Mouse (Mus musculus) testis, adult 2 months (tissue): Measurements from ENCODE around the gene Lrrk1. TPM values are rescaled to one million over a fixed set of nuclear protein-coding genes. Genes with fewer than 3 reads are reported as not detected.

Experiments used
- H3K27ac ChIP-seq: fragments of 200-500 bp; 2 replicates; pipeline ENCODE4 v1.5.1; 2012; ENCODE audit warnings: low read depth, low read length; ENCODE audit not compliant: control insufficient read depth, insufficient read depth
- H3K27me3 ChIP-seq: fragments of 200-500 bp; 2 replicates; pipeline ENCODE4 v1.6.1; 2012; ENCODE audit warnings: mild to moderate bottlenecking, low read length, moderate library complexity; ENCODE audit not compliant: control insufficient read depth, insufficient read depth
- H3K36me3 ChIP-seq: fragments of 200-500 bp; 2 replicates; pipeline ENCODE4 v1.6.1; 2012; ENCODE audit warnings: mild to moderate bottlenecking, low read length; ENCODE audit not compliant: control insufficient read depth, insufficient read depth
- H3K4me1 ChIP-seq: fragments of 200-500 bp; 2 replicates; pipeline ENCODE4 v1.6.1; 2012; ENCODE audit warnings: low read length; ENCODE audit not compliant: control insufficient read depth, insufficient read depth
- H3K4me3 ChIP-seq: fragments of 200-500 bp; 2 replicates; pipeline ENCODE4 v1.5.1; 2012; ENCODE audit warnings: low read depth, mild to moderate bottlenecking, low read length, moderate library complexity, mixed read lengths; ENCODE audit not compliant: control insufficient read depth
- CTCF ChIP-seq: fragments of 200-500 bp; IDR thresholded peaks from 2 replicates; pipeline ENCODE4 v1.5.1; 2012; ENCODE audit warnings: low read depth, mild to moderate bottlenecking, inconsistent platforms, low read length, moderate library complexity; ENCODE audit not compliant: control insufficient read depth, insufficient read depth, insufficient replicate concordance
- POLR2A ChIP-seq: fragments of 200-500 bp; IDR thresholded peaks from 2 replicates; pipeline ENCODE4 v1.6.1; 2012; ENCODE audit warnings: low read depth, mild to moderate bottlenecking, inconsistent platforms, low read length, moderate library complexity; ENCODE audit not compliant: control insufficient read depth
- polyA plus RNA-seq: library from polyadenylated mRNA; depleted of rRNA; stranded (reverse); fragments of >200 nt; gene quantifications from 2 replicates; pipeline ENCODE4 v1.2.3, GENCODE M21; 2012

Gene Lrrk1
- polyA plus RNA-seq, 1 experiment: 2.3 TPM

GRCm38 (mm10) chr7:66402876-66403275, 14.7 kb upstream of the Lrrk1 start:
- H3K36me3 ChIP-seq: no peaks in the 10 kb centered on the region
- H3K4me1 ChIP-seq: peaks cover 13% of the 10 kb centered on the region
- no peak overlapping the region for H3K27ac ChIP-seq
- H3K27me3 ChIP-seq: no peaks in the 10 kb centered on the region
- no peak for TF ChIP-seq POLR2A
- no peak for TF ChIP-seq CTCF
- no peak overlapping the region for H3K4me3 ChIP-seq

GRCm38 (mm10) chr7:66401605-66402004, 13.5 kb upstream of the Lrrk1 start:
- TF ChIP-seq POLR2A (no peak), CTCF (no peak)
- Histone ChIP-seq H3K36me3 (no peaks in the 10 kb centered on the region), H3K27me3 (no peaks in the 10 kb centered on the region), H3K4me3 (no peak overlapping the region), H3K4me1 (peaks cover 13% of the 10 kb centered on the region), H3K27ac (no peak overlapping the region)

GRCm38 (mm10) chr7:66397288-66397687, 9.1 kb upstream of the Lrrk1 start:
- TF ChIP-seq CTCF: no peak
- no peak for TF ChIP-seq POLR2A
- H3K27ac ChIP-seq: no peak overlapping the region
- no peaks in the 10 kb centered on the region for H3K4me1 ChIP-seq
- no peaks in the 10 kb centered on the region for H3K27me3 ChIP-seq
- H3K36me3 ChIP-seq: no peaks in the 10 kb centered on the region
- no peak overlapping the region for H3K4me3 ChIP-seq

- TF ChIP-seq POLR2A (no peak), CTCF (peak; percentile 69; the same call in 1 of the 2 replicates)
- Histone ChIP-seq H3K4me1 (peaks cover 9% of the 10 kb centered on the region), H3K27ac (peak overlapping the region; percentile 41), H3K27me3 (no peaks in the 10 kb centered on the region; the same call in 1 of the 2 replicates), H3K4me3 (peak overlapping the region; percentile 67), H3K36me3 (no peaks in the 10 kb centered on the region)
Observed at GRCm38 (mm10) chr7:66388621-66389532, 727 bp upstream of the Lrrk1 start.

- Histone ChIP-seq H3K27me3 (no peaks in the 10 kb centered on the region; the same call in 1 of the 2 replicates), H3K4me1 (peaks cover 9% of the 10 kb centered on the region), H3K36me3 (no peaks in the 10 kb centered on the region), H3K4me3 (peak overlapping the region; percentile 67), H3K27ac (0 out of 2 replicates have a peak overlapping the region, but pooled peaks have one; percentile 54)
- TF ChIP-seq POLR2A: no peak
- TF ChIP-seq CTCF: no peak
Observed at GRCm38 (mm10) chr7:66387419-66387812, 734 bp downstream of the Lrrk1 start.

- Histone ChIP-seq H3K36me3 (no peaks in the 10 kb centered on the region), H3K4me1 (peaks cover 9% of the 10 kb centered on the region), H3K27ac (no peak overlapping the region), H3K4me3 (no peak overlapping the region), H3K27me3 (no peaks in the 10 kb centered on the region; the same call in 1 of the 2 replicates)
- TF ChIP-seq CTCF (no peak), POLR2A (no peak)
Observed at GRCm38 (mm10) chr7:66386411-66386810, 1.7 kb downstream of the Lrrk1 start.

GRCm38 (mm10) chr7:66385826-66386225, 2.3 kb downstream of the Lrrk1 start:
- Histone ChIP-seq H3K4me3 (no peak overlapping the region), H3K27ac (no peak overlapping the region), H3K4me1 (peaks cover 9% of the 10 kb centered on the region), H3K36me3 (no peaks in the 10 kb centered on the region), H3K27me3 (no peaks in the 10 kb centered on the region; the same call in 1 of the 2 replicates)
- no peak for TF ChIP-seq CTCF
- TF ChIP-seq POLR2A: no peak
